Mouse (Mus musculus) kidney, embryonic 16.5 days (tissue): ENCODE measurements around the gene Rsad1. TPM values are rescaled to one million over a fixed set of nuclear protein-coding genes. Genes with fewer than 3 reads are reported as not detected.

Experiments
- ATAC-seq: fragments of 200-750 bp; cut with Nextera tagmentation; 2 replicates; pipeline ENCODE4 v1.8.0; 2017; ENCODE audit warnings: moderate TSS enrichment; ENCODE audit not compliant: low FRiP score, low TSS enrichment
- H3K27ac ChIP-seq: fragments of 300-500 bp; sonication (generic); 2 replicates; pipeline ENCODE4 v1.5.1; 2014; ENCODE audit warnings: low read length
- H3K27me3 ChIP-seq: fragments of 300-500 bp; sonication (generic); 2 replicates; pipeline ENCODE4 v1.6.1; 2014; ENCODE audit warnings: low read length, control low read depth, mixed read lengths; ENCODE audit not compliant: insufficient read depth
- H3K36me3 ChIP-seq: fragments of 300-500 bp; sonication (generic); 2 replicates; pipeline ENCODE4 v1.6.1; 2014; ENCODE audit warnings: low read length, control low read depth, mixed read lengths; ENCODE audit not compliant: insufficient read depth
- H3K4me1 ChIP-seq: fragments of 300-500 bp; sonication (generic); 2 replicates; pipeline ENCODE4 v1.6.1; 2014; ENCODE audit warnings: low read length, control low read depth, mixed read lengths; ENCODE audit not compliant: insufficient read depth
- H3K4me2 ChIP-seq: fragments of 300-500 bp; sonication (generic); replicated peaks from 2 replicates; pipeline ENCODE4 v1.6.1; 2014; ENCODE audit warnings: low read depth, low read length
- H3K4me3 ChIP-seq: fragments of 300-500 bp; sonication (generic); 2 replicates; pipeline ENCODE4 v1.5.1; 2014; ENCODE audit warnings: mild to moderate bottlenecking, low read length
- H3K9ac ChIP-seq: fragments of 300-500 bp; sonication (generic); replicated peaks from 2 replicates; pipeline ENCODE4 v1.6.1; 2014; ENCODE audit warnings: low read length
- H3K9me3 ChIP-seq: fragments of 300-500 bp; sonication (generic); 2 replicates; pipeline ENCODE4 v1.6.1; 2016; ENCODE audit warnings: low read length, control low read depth
- WGBS: fragments of 180-500 bp; shearing (Covaris S2); extraction: QIAGEN DNeasy Blood & Tissue Kit; methylation state at CpG from one replicate; pipeline ENCODE4 v1.1.7; 2014; 5-methylcytosine and 5-hydroxymethylcytosine counted together
- polyA plus RNA-seq: library from polyadenylated mRNA; unstranded; fragments of >200 nt; fragmentation: Nextera tagmentation; extraction: Ambion mirVana; gene quantifications from 2 replicates; pipeline ENCODE4 v1.2.1, GENCODE M21; 2015

The Rsad1 gene
- polyA plus RNA-seq, 1 experiment from 2014 or later, result 4.3 TPM

DNA sequence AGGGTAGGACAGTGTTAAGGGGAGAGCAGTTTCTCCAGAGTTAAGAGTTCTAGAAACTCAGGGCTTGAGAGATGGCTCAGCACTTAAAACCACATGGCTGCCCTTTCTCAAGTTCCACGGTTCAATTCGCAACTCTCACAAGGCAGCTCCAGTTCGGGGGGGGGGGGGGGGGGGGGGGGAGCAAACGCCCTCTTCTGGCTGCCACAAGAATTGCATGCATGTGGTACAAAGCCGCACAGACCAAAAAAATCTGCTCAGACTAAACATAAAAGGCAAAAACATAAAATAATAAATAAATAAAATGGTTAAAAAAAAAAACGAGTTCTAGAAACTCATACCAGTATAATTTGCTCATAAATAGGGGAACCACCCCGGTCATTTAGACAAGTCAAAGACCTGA lies 25.5 kb upstream of the Rsad1 start:
- Histone ChIP-seq H3K4me1 (no peaks in the 10 kb centered on the region), H3K4me2 (no peak overlapping the region), H3K36me3 (no peaks in the 10 kb centered on the region), H3K4me3 (no peak overlapping the region), H3K27ac (no peak overlapping the region), H3K27me3 (no peaks in the 10 kb centered on the region), H3K9ac (no peak overlapping the region), H3K9me3 (no peaks in the 10 kb centered on the region)
- no peak for ATAC-seq
- 23% methylated on average over 7 of the region's 7 CpGs for WGBS

DNA sequence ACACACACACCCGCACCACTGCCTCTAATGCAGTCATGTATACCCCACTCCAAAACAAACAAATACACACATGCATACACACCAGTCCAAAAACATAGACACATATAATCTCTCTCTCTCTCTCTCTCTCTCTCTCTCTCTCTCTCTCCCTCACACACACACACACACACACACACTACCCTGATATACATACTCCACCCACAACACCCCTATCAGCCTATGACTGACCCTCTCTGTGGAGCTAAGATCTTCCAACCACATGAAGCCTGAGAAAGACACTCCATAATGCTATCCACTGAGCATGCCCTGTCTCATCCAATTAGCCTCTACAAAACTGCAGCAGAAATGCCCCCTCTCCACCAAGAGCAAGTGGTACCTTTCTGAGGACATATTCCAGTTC lies 22.8 kb upstream of the Rsad1 start:
- no peak overlapping the region for H3K27ac ChIP-seq
- no peaks in the 10 kb centered on the region for H3K36me3 ChIP-seq
- ATAC-seq, result no peak
- no peaks in the 10 kb centered on the region for H3K27me3 ChIP-seq
- H3K9ac ChIP-seq, result no peak overlapping the region
- H3K4me1 ChIP-seq, result no peaks in the 10 kb centered on the region
- H3K9me3 ChIP-seq, result no peaks in the 10 kb centered on the region
- no peak overlapping the region for H3K4me3 ChIP-seq
- 94% methylated on average over 1 of the region's 1 CpGs for WGBS
- no peak overlapping the region for H3K4me2 ChIP-seq

DNA sequence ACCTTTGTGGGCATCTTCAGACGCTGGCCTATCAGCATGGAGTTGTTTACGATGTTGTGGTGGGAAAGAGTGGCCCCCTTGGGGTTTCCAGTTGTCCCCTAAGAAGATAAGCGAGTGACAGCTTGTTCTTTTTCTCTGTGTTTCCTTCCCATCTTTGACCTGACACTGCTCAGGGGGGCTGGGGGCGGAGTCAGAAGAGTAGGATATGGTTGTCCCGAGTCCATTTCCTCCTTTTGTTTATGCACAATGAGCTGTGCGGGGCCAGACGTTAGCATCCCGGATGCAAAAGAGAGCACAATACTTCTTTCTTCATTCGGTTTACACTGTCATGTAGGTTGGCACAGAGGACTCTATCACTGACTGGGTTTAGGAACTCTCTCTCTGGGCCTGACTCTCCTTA lies 21.6 kb upstream of the Rsad1 start:
- H3K27me3 ChIP-seq, result 0 out of 2 replicates have a peak, but pooled peaks cover 3% of the 10 kb centered on the region
- H3K4me3 ChIP-seq, result no peak overlapping the region
- ATAC-seq, result peak; percentile 61; the same call in 1 of the 2 replicates
- peak overlapping the region; percentile 86 for H3K27ac ChIP-seq
- no peaks in the 10 kb centered on the region for H3K36me3 ChIP-seq
- no peaks in the 10 kb centered on the region for H3K4me1 ChIP-seq
- H3K9me3 ChIP-seq, result no peaks in the 10 kb centered on the region
- H3K9ac ChIP-seq, result no peak overlapping the region
- 49% methylated on average over 9 of the region's 9 CpGs for WGBS
- no peak overlapping the region for H3K4me2 ChIP-seq

DNA sequence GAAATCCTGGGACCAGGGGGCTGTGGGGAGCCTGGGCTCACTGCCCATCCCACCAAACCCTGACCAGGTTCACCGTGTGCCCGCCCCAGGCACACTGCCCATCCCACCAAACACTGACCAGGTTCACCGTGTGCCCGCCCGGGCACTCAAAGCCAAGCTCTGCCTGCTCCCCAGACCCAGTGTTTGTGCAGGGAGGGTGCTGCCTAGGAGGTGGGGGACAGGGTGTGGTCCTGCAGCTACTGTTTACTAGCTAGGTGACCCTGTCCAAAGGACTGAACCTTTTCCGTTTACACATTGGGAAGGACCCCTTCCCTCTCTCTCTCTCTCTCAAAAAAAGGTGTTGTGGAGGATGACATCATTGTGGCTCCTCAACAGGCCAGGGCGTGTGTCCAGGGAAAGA lies 18.3 kb upstream of the Rsad1 start:
- no peak overlapping the region for H3K9ac ChIP-seq
- no peaks in the 10 kb centered on the region for H3K36me3 ChIP-seq
- ATAC-seq, result no peak
- peaks cover 14% of the 10 kb centered on the region for H3K4me1 ChIP-seq
- H3K9me3 ChIP-seq, result no peaks in the 10 kb centered on the region
- 88% methylated on average over 7 of the region's 7 CpGs for WGBS
- no peak overlapping the region for H3K4me3 ChIP-seq
- peaks cover 10% of the 10 kb centered on the region; the same call in 1 of the 2 replicates for H3K27me3 ChIP-seq
- H3K4me2 ChIP-seq, result no peak overlapping the region
- no peak overlapping the region for H3K27ac ChIP-seq

DNA sequence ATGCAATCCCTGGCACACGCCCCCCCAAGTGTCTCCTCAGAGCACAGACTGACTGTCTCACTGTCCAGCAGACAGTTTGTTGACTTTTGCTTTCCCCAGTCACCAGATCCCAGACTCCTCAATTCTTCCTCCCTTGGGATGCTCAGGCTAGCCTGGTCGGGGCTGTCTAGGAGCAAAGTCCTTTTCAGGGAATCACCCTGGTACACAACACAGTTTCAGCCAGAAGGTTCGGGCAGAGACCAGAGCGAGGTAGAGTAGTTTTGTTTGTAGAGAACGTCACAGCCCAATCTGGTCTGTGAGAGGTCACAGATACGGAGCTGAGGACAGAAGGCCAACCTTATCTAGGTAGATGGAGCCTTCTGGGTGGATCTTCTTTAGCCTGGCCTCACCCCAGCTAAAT lies 17.5 kb upstream of the Rsad1 start:
- peaks cover 10% of the 10 kb centered on the region; the same call in 1 of the 2 replicates for H3K27me3 ChIP-seq
- peaks cover 14% of the 10 kb centered on the region for H3K4me1 ChIP-seq
- no peaks in the 10 kb centered on the region for H3K36me3 ChIP-seq
- ATAC-seq, result no peak
- WGBS, result 70% methylated on average over 6 of the region's 6 CpGs
- H3K4me2 ChIP-seq, result no peak overlapping the region
- H3K27ac ChIP-seq, result no peak overlapping the region
- no peak overlapping the region for H3K9ac ChIP-seq
- no peak overlapping the region for H3K4me3 ChIP-seq
- H3K9me3 ChIP-seq, result no peaks in the 10 kb centered on the region

DNA sequence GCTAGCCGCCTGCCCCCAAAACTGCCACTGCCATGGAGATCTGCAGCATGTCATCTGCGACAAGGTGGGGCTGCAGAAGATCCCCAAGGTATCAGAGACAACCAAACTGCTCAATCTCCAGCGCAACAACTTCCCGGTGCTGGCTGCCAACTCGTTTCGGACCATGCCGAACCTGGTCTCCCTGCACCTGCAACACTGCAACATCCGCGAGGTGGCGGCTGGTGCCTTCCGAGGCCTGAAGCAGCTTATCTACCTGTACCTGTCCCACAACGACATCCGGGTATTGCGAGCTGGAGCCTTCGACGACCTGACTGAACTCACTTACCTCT lies 16.1 kb upstream of the Rsad1 start:
- ATAC-seq, result no peak
- H3K4me1 ChIP-seq, result peaks cover 14% of the 10 kb centered on the region
- H3K4me2 ChIP-seq, result peak overlapping the region; percentile 45
- no peaks in the 10 kb centered on the region for H3K9me3 ChIP-seq
- peak overlapping the region; percentile 18 for H3K4me3 ChIP-seq
- H3K9ac ChIP-seq, result peak overlapping the region; percentile 36; the same call in 1 of the 2 replicates
- WGBS, result 19% methylated on average over 16 of the region's 16 CpGs
- no peak overlapping the region for H3K27ac ChIP-seq
- H3K36me3 ChIP-seq, result no peaks in the 10 kb centered on the region
- H3K27me3 ChIP-seq, result peaks cover 10% of the 10 kb centered on the region; the same call in 1 of the 2 replicates

DNA sequence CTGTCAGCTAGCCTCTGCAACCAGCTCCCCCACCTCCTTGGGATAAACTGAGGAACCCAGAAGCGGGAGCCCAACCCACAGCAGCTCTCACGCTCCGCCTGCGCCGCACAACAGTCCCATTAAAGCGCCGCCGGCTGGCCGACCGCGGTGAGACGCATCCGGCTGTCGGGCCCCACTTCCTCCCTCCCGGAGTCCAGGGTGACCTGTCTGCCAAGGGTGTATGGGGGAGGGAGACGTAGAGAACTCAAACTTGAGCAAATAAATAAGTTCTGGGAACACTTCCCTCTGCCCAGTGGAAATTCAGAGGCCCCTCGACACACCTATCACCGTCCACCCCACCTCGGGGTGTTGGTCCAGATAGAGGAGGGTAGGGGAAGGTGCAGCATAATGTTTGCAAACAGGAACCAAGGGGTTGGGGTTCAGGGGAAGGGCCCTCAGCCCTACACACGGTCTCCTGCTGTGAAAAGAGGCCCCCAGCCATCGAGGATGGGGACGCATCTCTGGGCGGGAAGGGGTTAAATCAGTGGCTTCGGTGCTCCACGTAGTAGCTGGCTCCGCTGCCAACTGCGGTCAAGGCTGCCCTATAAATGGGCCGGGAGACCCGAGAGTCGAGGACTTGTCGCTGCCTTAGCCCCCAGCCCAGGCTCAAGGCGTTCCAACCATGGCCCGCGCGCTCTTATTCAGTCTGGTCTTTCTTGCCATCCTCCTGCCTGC lies 15.5 kb upstream of the Rsad1 start, which contains the start of gene Chad:
Gene Chad, plus strand, starts transcription at position 611 of the 714 bp plus-strand sequence.
- no peaks in the 10 kb centered on the region for H3K9me3 ChIP-seq
- peak within 1 kb of the TSS; percentile 45 for H3K4me2 ChIP-seq
- no peak within 1 kb of the TSS for H3K27ac ChIP-seq
- peaks cover 10% of the 10 kb centered on the region; the same call in 1 of the 2 replicates for H3K27me3 ChIP-seq
- H3K9ac ChIP-seq, result peak within 1 kb of the TSS; percentile 36
- 9% methylated on average over 35 of the region's 35 CpGs for WGBS
- H3K36me3 ChIP-seq, result no peaks in the 10 kb centered on the region
- H3K4me1 ChIP-seq, result peaks cover 14% of the 10 kb centered on the region
- H3K4me3 ChIP-seq, result peak within 1 kb of the TSS; percentile 18
- ATAC-seq, result peak; percentile 52; the same call in 1 of the 2 replicates

DNA sequence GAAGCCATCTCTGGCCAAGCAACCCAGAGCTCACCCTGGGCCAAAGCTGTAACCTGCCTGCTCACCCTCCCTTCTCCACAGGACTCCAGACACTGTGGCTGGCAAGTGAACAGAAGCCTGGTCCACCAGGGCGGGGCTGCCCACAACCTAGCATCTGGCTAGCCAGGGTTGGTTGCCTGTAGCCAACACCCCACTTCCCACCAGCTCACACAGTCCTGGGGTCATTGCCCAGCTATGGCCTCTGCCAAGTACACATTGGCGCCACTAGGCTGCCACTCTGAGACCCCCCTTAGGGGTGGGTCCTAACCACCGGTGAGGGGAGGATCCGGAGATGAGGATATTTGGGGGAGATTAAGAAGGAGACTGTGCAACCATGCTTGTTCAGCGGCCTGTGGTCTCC lies 14.8 kb upstream of the Rsad1 start:
- 57% methylated on average over 5 of the region's 5 CpGs for WGBS
- peaks cover 3% of the 10 kb centered on the region; the same call in 1 of the 2 replicates for H3K36me3 ChIP-seq
- peak overlapping the region; percentile 36 for H3K9ac ChIP-seq
- 0 out of 2 replicates have a peak, but pooled peaks have one; percentile 24 for ATAC-seq
- H3K27me3 ChIP-seq, result peaks cover 10% of the 10 kb centered on the region; the same call in 1 of the 2 replicates
- H3K27ac ChIP-seq, result no peak overlapping the region
- no peaks in the 10 kb centered on the region for H3K9me3 ChIP-seq
- no peak overlapping the region for H3K4me3 ChIP-seq
- peak overlapping the region; percentile 45 for H3K4me2 ChIP-seq
- peaks cover 14% of the 10 kb centered on the region for H3K4me1 ChIP-seq

DNA sequence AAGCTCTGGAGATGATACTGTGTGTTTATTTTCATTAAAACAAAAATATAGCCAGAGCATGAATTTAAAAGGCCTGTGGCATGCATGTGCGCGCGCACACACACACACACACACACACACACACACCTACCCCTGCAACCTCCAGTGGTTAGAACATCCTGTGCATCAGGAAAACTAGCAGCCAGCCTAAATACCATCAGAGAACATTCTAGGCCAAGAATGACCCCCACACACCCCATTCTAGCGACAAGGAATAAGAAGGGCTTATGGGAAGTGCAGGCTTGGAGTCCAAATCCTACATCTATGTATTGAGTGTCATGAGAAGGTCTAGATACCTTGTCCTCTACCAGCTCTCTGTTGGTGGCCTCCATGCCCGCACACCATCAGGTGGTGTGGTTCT lies 14.3 kb upstream of the Rsad1 start:
- Histone ChIP-seq H3K9me3 (no peaks in the 10 kb centered on the region), H3K4me3 (no peak overlapping the region), H3K4me1 (peaks cover 14% of the 10 kb centered on the region), H3K27ac (no peak overlapping the region), H3K36me3 (peaks cover 5% of the 10 kb centered on the region; the same call in 1 of the 2 replicates), H3K4me2 (no peak overlapping the region), H3K9ac (no peak overlapping the region), H3K27me3 (peaks cover 10% of the 10 kb centered on the region; the same call in 1 of the 2 replicates)
- no peak for ATAC-seq
- WGBS, result 92% methylated on average over 5 of the region's 5 CpGs

DNA sequence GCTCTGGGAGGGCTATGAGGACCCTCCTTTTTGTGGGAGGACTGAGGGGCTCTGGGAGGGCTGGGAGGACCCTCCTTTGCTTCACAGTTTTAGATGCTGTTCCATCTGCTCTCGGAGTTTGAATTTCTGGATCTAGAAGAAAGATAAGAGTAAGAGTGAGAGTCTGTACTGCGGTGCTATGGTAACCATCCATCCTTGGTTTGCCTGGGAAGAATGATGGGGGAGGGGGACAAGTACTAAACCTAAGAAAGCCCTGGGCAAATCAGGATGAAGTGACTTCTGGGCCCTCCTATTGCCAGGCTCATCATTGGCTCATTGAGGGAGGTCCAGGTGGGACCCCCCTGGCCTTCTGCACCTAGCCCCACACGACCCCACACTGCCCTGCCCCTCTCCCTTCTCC lies 9.2 kb upstream of the Rsad1 start:
- Histone ChIP-seq H3K4me2 (no peak overlapping the region), H3K27ac (no peak overlapping the region), H3K4me1 (no peaks in the 10 kb centered on the region), H3K27me3 (no peaks in the 10 kb centered on the region), H3K9me3 (no peaks in the 10 kb centered on the region), H3K4me3 (no peak overlapping the region), H3K9ac (no peak overlapping the region), H3K36me3 (peaks cover 8% of the 10 kb centered on the region; the same call in 1 of the 2 replicates)
- WGBS, result 71% methylated on average over 3 of the region's 3 CpGs
- ATAC-seq, result no peak
